ENCODE assay signal across 10 mouse cellular contexts in genomic region chr1:139340178-139340859, GRCm38 (mm10). TPM values are rescaled to one million over a fixed set of nuclear protein-coding genes. Genes with fewer than 3 reads are reported as not detected.
DNase-seq lines count a peak whose midpoint lies in the region; ATAC-seq and TF ChIP-seq lines count a peak whose summit lies in the region.
"Had no signal": no experiment of that assay in that cellular context is flagged by ENCODE, and none has a peak within 500 bp of the region (broad histone marks: within the 10 kb centered on the region; RNA-seq: fewer than 3 reads in every experiment).

No protein-coding gene starts in this region.

- DNase-seq in G1E (ENCODE audit: low spot score), result peak; percentile 9
- peak; percentile 49 for DNase-seq in embryonic facial prominence, embryonic 14.5 days (ENCODE audit: low spot score)
- DNase-seq in cerebellum, adult 18-20 months, result no peak
- no peak for DNase-seq in thymus, adult 18-20 months

- H3K27me3 ChIP-seq in intestine, embryonic 15.5 days (replicated peaks), result no peaks in the 10 kb centered on the region
- H3K27me3 ChIP-seq in intestine, embryonic 16.5 days (replicated peaks; ENCODE audit: control insufficient read depth, insufficient read depth, low read length), result no peaks in the 10 kb centered on the region
- H3K27me3 ChIP-seq in G1E (ENCODE audit: insufficient read depth, low read length), result peaks cover 3% of the 10 kb centered on the region
- no peaks in the 10 kb centered on the region for H3K27me3 ChIP-seq in embryonic facial prominence, embryonic 14.5 days (replicated peaks; ENCODE audit: control insufficient read depth, insufficient read depth, low read length)
- no peaks in the 10 kb centered on the region for H3K27me3 ChIP-seq in midbrain, embryonic 13.5 days
- H3K27me3 ChIP-seq: heart, embryonic 15.5 days had no signal

- H3K36me3 ChIP-seq in intestine, embryonic 15.5 days, result no peaks in the 10 kb centered on the region
- no peaks in the 10 kb centered on the region for H3K36me3 ChIP-seq in intestine, embryonic 16.5 days (ENCODE audit: control insufficient read depth, insufficient read depth, low read length)
- H3K36me3 ChIP-seq in G1E (replicated peaks), result no peaks in the 10 kb centered on the region
- no peaks in the 10 kb centered on the region for H3K36me3 ChIP-seq in embryonic facial prominence, embryonic 14.5 days (ENCODE audit: control insufficient read depth, insufficient read depth, low read length)
- H3K36me3 ChIP-seq in midbrain, embryonic 13.5 days, result no peaks in the 10 kb centered on the region
- H3K36me3 ChIP-seq: heart, embryonic 15.5 days had no signal

- H3K4me3 ChIP-seq in intestine, embryonic 15.5 days (replicated peaks), result no peak overlapping the region
- H3K4me3 ChIP-seq in intestine, embryonic 16.5 days (ENCODE audit: low read length), result no peak overlapping the region
- H3K4me3 ChIP-seq in G1E (ENCODE audit: low read depth, low read length), result no peak overlapping the region
- no peak overlapping the region for H3K4me3 ChIP-seq in embryonic facial prominence, embryonic 14.5 days (ENCODE audit: low read depth, low read length)
- H3K4me3 ChIP-seq in midbrain, embryonic 13.5 days (replicated peaks), result no peak overlapping the region
- H3K4me3 ChIP-seq: heart, embryonic 15.5 days had no signal

- WGBS in intestine, embryonic 15.5 days, result 9% methylated on average over 1 of the region's 2 CpGs
- WGBS in intestine, embryonic 16.5 days, result 4% methylated on average over 1 of the region's 2 CpGs
- 0% methylated on average over 1 of the region's 2 CpGs for WGBS in embryonic facial prominence, embryonic 14.5 days
- WGBS in midbrain, embryonic 13.5 days, result 4% methylated on average over 1 of the region's 2 CpGs

- H3K9me3 ChIP-seq in intestine, embryonic 15.5 days, result no peaks in the 10 kb centered on the region
- H3K9me3 ChIP-seq in intestine, embryonic 16.5 days (ENCODE audit: control insufficient read depth, low read length), result no peaks in the 10 kb centered on the region
- no peaks in the 10 kb centered on the region for H3K9me3 ChIP-seq in G1E (replicated peaks)
- H3K9me3 ChIP-seq in embryonic facial prominence, embryonic 14.5 days (ENCODE audit: control insufficient read depth, low read length), result no peaks in the 10 kb centered on the region
- H3K9me3 ChIP-seq in midbrain, embryonic 13.5 days, result no peaks in the 10 kb centered on the region
- H3K9me3 ChIP-seq: heart, embryonic 15.5 days had no signal

- H3K4me2 ChIP-seq in intestine, embryonic 15.5 days (replicated peaks), result no peak overlapping the region
- no peak overlapping the region for H3K4me2 ChIP-seq in intestine, embryonic 16.5 days (ENCODE audit: low read depth, low read length)
- H3K4me2 ChIP-seq in embryonic facial prominence, embryonic 14.5 days (ENCODE audit: low read depth, low read length), result no peak overlapping the region
- H3K4me2 ChIP-seq in midbrain, embryonic 13.5 days (replicated peaks), result no peak overlapping the region
- H3K4me2 ChIP-seq: heart, embryonic 15.5 days had no signal

- H3K9ac ChIP-seq in intestine, embryonic 15.5 days, result no peak overlapping the region
- H3K9ac ChIP-seq in intestine, embryonic 16.5 days (ENCODE audit: low read depth, low read length), result no peak overlapping the region
- no peak overlapping the region for H3K9ac ChIP-seq in embryonic facial prominence, embryonic 14.5 days (ENCODE audit: low read depth, low read length)
- no peak overlapping the region for H3K9ac ChIP-seq in midbrain, embryonic 13.5 days (replicated peaks)
- H3K9ac ChIP-seq: heart, embryonic 15.5 days had no signal

- no peaks in the 10 kb centered on the region for H3K4me1 ChIP-seq in intestine, embryonic 15.5 days (replicated peaks)
- H3K4me1 ChIP-seq in intestine, embryonic 16.5 days (ENCODE audit: control insufficient read depth, insufficient read depth, low read length), result no peaks in the 10 kb centered on the region
- no peaks in the 10 kb centered on the region; the same call in 1 of the 2 replicates for H3K4me1 ChIP-seq in G1E (ENCODE audit: insufficient read depth, low read depth, low read length)
- no peaks in the 10 kb centered on the region for H3K4me1 ChIP-seq in embryonic facial prominence, embryonic 14.5 days (ENCODE audit: control insufficient read depth, insufficient read depth, low read length)
- no peaks in the 10 kb centered on the region for H3K4me1 ChIP-seq in midbrain, embryonic 13.5 days (replicated peaks)
- H3K4me1 ChIP-seq: heart, embryonic 15.5 days had no signal

- TF ChIP-seq CTCF in G1E (IDR thresholded peaks at IDR 0.05; ENCODE audit: low read depth, low read length), result no peak

- ATAC-seq in intestine, embryonic 15.5 days, result 0 out of 2 replicates have a peak, but pooled peaks have one; percentile 58
- ATAC-seq in intestine, embryonic 16.5 days, result no peak
- peak; percentile 78 for ATAC-seq in G1E (ENCODE audit: extremely low read depth, insufficient number of reproducible peaks, low FRiP score, poor library complexity, severe bottlenecking)
- 0 out of 2 replicates have a peak, but pooled peaks have one; percentile 60 for ATAC-seq in embryonic facial prominence, embryonic 14.5 days (ENCODE audit: low read depth)
- ATAC-seq in midbrain, embryonic 13.5 days, result peak; percentile 72
- ATAC-seq in granulocyte monocyte progenitor cell, adult 5-6 weeks (replicated peaks; ENCODE audit: poor library complexity, severe bottlenecking), result no peak

- H3K27ac ChIP-seq in intestine, embryonic 15.5 days, result no peak overlapping the region
- H3K27ac ChIP-seq in intestine, embryonic 16.5 days (ENCODE audit: low read length), result no peak overlapping the region
- H3K27ac ChIP-seq in embryonic facial prominence, embryonic 14.5 days (replicated peaks; ENCODE audit: low read depth, low read length), result no peak overlapping the region
- H3K27ac ChIP-seq in midbrain, embryonic 13.5 days, result no peak overlapping the region
- H3K27ac ChIP-seq: heart, embryonic 15.5 days had no signal

RNA-seq across cellular contexts. Expression of gene Crb1, which starts 36.6 kb away (rescaled TPM):
- polyA plus RNA-seq in intestine, embryonic 15.5 days (2015; fragmentation: Nextera tagmentation; extraction: Ambion mirVana), result 0.05 and 0.10 TPM in 2 replicates
- polyA plus RNA-seq in intestine, embryonic 16.5 days (2015; fragmentation: Nextera tagmentation; extraction: Ambion mirVana), result 0.04 and 0.15 TPM in 2 replicates
- total RNA-seq in G1E (2014; fragmentation: Nextera tagmentation) (not detected in 2 replicates), G1E (2017) (0.23 and 0.44 TPM in 2 replicates)
- not detected in 2 replicates for polyA plus RNA-seq in G1E (2012)
- 0.10 and 0.34 TPM in 2 replicates for polyA plus RNA-seq in embryonic facial prominence, embryonic 14.5 days (2014; fragmentation: Nextera tagmentation; extraction: Ambion mirVana)
- 3.1 and 4.0 TPM in 2 replicates for polyA plus RNA-seq in midbrain, embryonic 13.5 days (2015; fragmentation: Nextera tagmentation; extraction: Ambion mirVana)
- not detected in 2 replicates for total RNA-seq in granulocyte monocyte progenitor cell, adult 5-6 weeks (2014; fragmentation: Nextera tagmentation)
- not detected in 2 replicates for total RNA-seq in granulocyte monocyte progenitor cell, adult 5-6 weeks (2017)
- total RNA-seq: neutrophil, adult 5-6 weeks had no signal

Comparison
In these comparisons a context has a peak if more than half of its experiments do, and no peak if none do; other contexts are left out.
1. ATAC-seq: peak in intestine, embryonic 15.5 days (single experiment), G1E (single experiment), embryonic facial prominence, embryonic 14.5 days (single experiment) and midbrain, embryonic 13.5 days (single experiment); none in intestine, embryonic 16.5 days (single experiment) and granulocyte monocyte progenitor cell, adult 5-6 weeks (single experiment).
2. DNase-seq: peak in G1E (single experiment) and embryonic facial prominence, embryonic 14.5 days (single experiment); none in cerebellum, adult 18-20 months (0 of 2) and thymus, adult 18-20 months (0 of 2).